Mouse (Mus musculus) CH12.LX (cell line): ENCODE measurements around the gene Padi6.

Experiments
- BHLHE40 ChIP-seq: IDR thresholded peaks from 2 replicates; pipeline ENCODE4 v1.6.1; 2011; ENCODE audit warnings: mild to moderate bottlenecking, low read depth, low read length, improper control_type of control experiment
- CHD1 ChIP-seq: IDR thresholded peaks from 2 replicates; pipeline ENCODE4 v1.6.1; 2012; ENCODE audit warnings: low read depth, low read length, improper control_type of control experiment, inconsistent platforms
- CTCF ChIP-seq, 2 experiments: IDR thresholded peaks in 1 of 2; conservative IDR thresholded peaks in 1 of 2; 2 replicates each; pipeline ENCODE4 v1.5.1; 2011 to 2012; ENCODE audit warnings: low read depth in 2 of 2, low read length in 2 of 2, improper control_type of control experiment in 1 of 2, inconsistent platforms in 1 of 2, mild to moderate bottlenecking in 1 of 2, moderate library complexity in 1 of 2
- EP300 ChIP-seq: IDR thresholded peaks from 2 replicates; pipeline ENCODE4 v1.6.1; 2011; ENCODE audit warnings: low read length, improper control_type of control experiment
- MAFK ChIP-seq: IDR thresholded peaks from 2 replicates; pipeline ENCODE4 v1.6.1; 2011; ENCODE audit warnings: low read length, improper control_type of control experiment; ENCODE audit not compliant: insufficient replicate concordance
- MYC ChIP-seq: IDR thresholded peaks from 2 replicates; pipeline ENCODE4 v1.6.1; 2011; ENCODE audit warnings: low read depth, mild to moderate bottlenecking, improper control_type of control experiment, low read length
- POLR2A ChIP-seq: IDR thresholded peaks from 2 replicates; pipeline ENCODE4 v1.6.1; 2011; ENCODE audit warnings: low read depth, mild to moderate bottlenecking, improper control_type of control experiment, low read length
- SIN3A ChIP-seq: IDR thresholded peaks from 2 replicates; pipeline ENCODE4 v1.6.1; 2012; ENCODE audit warnings: low read length, improper control_type of control experiment, inconsistent platforms
- TCF12 ChIP-seq: IDR thresholded peaks from 2 replicates; pipeline ENCODE4 v1.6.1; 2014; ENCODE audit warnings: low read depth, mild to moderate bottlenecking, inconsistent platforms, low read length, improper control_type of control experiment
- UBTF ChIP-seq: IDR thresholded peaks from 2 replicates; pipeline ENCODE4 v1.6.1; 2012; ENCODE audit warnings: low read depth, mild to moderate bottlenecking, inconsistent platforms, low read length, improper control_type of control experiment, moderate library complexity
- ZKSCAN1 ChIP-seq: IDR thresholded peaks from 2 replicates; pipeline ENCODE4 v1.6.1; 2012; ENCODE audit warnings: low read depth, inconsistent platforms, low read length, improper control_type of control experiment, borderline replicate concordance
- ZNF384 ChIP-seq: IDR thresholded peaks from 2 replicates; pipeline ENCODE4 v1.6.1; 2012; ENCODE audit warnings: low read depth, low read length, improper control_type of control experiment, inconsistent platforms

DNA sequence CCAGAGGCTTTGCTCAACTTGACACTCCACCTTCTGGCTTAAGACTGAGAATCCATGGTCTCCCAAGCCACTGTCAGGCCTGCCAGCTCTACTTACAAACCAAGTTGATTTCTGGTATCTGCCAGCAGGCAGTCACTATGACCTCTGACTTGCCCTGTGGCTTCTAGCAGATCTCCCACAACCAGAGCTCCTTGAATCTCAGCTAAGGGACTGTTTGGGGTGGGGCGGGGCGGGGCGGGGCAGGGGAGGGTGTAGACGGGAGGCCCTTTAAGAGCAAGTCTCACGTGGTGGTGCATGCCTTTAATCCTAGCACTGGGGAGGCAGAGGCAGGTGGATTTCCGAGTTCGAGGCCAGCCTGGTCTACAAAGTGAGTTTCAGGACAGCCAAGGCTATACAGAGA, 9.6 kb downstream of the Padi6 start:
- TF ChIP-seq POLR2A (no peak), SIN3A (no peak), ZNF384 (no peak), CTCF (conservative IDR thresholded peaks at IDR 0.05 in 1 of 2, IDR thresholded peaks at IDR 0.05 in 1 of 2; ENCODE audit: low read depth in 2 of 2, low read length in 2 of 2) (no peak), TCF12 (no peak), ZKSCAN1 (no peak), EP300 (no peak), UBTF (no peak), MYC (no peak), MAFK (no peak), CHD1 (no peak), BHLHE40 (no peak)
